Mouse (Mus musculus) ES-Bruce4 (cell line): ENCODE measurements around the gene Ahcyl1. TPM values are rescaled to one million over a fixed set of nuclear protein-coding genes. Genes with fewer than 3 reads are reported as not detected.

Experiments
- H3K27ac ChIP-seq: 2 replicates; pipeline ENCODE4 v1.5.1; 2012; ENCODE audit warnings: low read length, inconsistent platforms; ENCODE audit not compliant: insufficient read depth
- H3K27me3 ChIP-seq: 2 replicates; pipeline ENCODE4 v1.6.1; 2012; ENCODE audit warnings: mild to moderate bottlenecking, low read length, inconsistent platforms; ENCODE audit not compliant: control insufficient read depth, poor library complexity, insufficient read depth, severe bottlenecking
- H3K36me3 ChIP-seq: 2 replicates; pipeline ENCODE4 v1.6.1; 2012; ENCODE audit warnings: inconsistent platforms, mild to moderate bottlenecking, low read length, moderate library complexity; ENCODE audit not compliant: control insufficient read depth, poor library complexity, insufficient read depth, severe bottlenecking
- H3K4me1 ChIP-seq: one replicate; pipeline ENCODE4 v1.8.1; 2011; ENCODE audit warnings: low read length; ENCODE audit not compliant: control insufficient read depth, insufficient read depth
- H3K4me3 ChIP-seq: 2 replicates; pipeline ENCODE4 v1.5.1; 2011; ENCODE audit warnings: low read depth, mild to moderate bottlenecking, low read length
- H3K9ac ChIP-seq: 2 replicates; pipeline ENCODE4 v1.6.1; 2012; ENCODE audit warnings: low read depth, mild to moderate bottlenecking, inconsistent platforms; ENCODE audit not compliant: poor library complexity, severe bottlenecking
- H3K9me3 ChIP-seq: replicated peaks from 2 replicates; pipeline ENCODE4 v1.6.1; 2012; ENCODE audit warnings: mild to moderate bottlenecking, low read length, inconsistent platforms; ENCODE audit not compliant: control insufficient read depth, poor library complexity, insufficient read depth, severe bottlenecking
- CTCF ChIP-seq: IDR thresholded peaks from one replicate; pipeline ENCODE4 v1.8.1; 2011; ENCODE audit warnings: low read depth, low read length
- EP300 ChIP-seq: IDR thresholded peaks from 2 replicates; pipeline ENCODE4 v1.6.1; 2011; ENCODE audit warnings: low read depth, low read length; ENCODE audit not compliant: insufficient read depth
- POLR2A ChIP-seq: IDR thresholded peaks from one replicate; pipeline ENCODE4 v1.8.1; 2011; ENCODE audit warnings: low read length; ENCODE audit not compliant: insufficient read depth
- polyA plus RNA-seq: library from polyadenylated mRNA; stranded (reverse); fragments of >200 nt; gene quantifications from 2 replicates; pipeline ENCODE4 v1.2.4, GENCODE M21; 2011; ENCODE audit warnings: low read depth; ENCODE audit not compliant: missing spikeins, insufficient read depth, insufficient read length

Gene Ahcyl1
- polyA plus RNA-seq: 176 and 179 TPM in 2 replicates

DNA sequence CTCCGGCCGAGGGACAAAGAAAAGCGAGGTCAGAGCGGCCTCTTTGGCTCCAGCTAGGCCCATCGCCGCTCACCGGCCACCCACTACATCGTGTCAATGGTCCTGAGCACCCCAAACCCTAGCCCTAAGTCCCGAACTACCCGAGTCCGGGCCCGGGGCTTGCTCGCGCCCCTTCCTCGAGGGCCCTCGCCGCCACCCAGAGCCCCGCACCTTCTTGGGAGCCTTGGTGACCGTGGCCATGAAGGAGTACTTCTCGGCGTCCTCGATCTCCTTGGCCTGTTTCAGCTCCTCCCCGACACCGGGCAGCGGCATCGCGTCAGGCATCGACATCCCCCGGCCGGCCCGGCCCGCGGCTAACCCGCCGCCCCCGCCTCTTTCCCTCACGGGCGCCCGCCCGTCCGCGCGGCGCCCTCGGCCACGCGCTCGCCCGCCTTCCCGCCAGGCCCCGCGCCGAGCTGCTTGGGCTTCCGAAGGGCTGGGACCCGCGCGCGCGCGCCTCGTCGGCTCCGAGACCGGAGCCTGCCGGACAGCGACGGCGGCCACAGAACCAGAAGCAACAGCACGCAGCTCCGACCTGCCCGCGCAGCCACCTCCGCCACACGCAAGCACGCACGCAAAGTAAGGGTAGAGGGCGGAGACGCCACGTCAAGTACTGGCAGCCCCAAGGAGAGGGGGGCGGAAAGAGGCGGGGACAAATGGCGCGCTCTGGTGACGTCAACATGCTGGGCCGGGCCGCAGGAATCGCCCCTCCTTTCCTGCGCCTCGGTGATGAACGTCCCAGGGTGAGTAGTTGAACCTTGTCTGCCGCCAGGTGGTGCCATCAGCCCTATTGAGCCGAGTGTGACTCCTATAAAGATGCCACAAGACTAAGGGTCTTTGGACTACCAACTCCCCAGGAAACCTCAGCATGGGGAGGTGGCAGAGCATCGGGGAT is at the start of gene Ahcyl1:
Gene Ahcyl1 (minus strand): TSS at position 613 of the 934 bp plus-strand sequence.
- Histone ChIP-seq H3K27ac (no peak within 1 kb of the TSS), H3K9me3 (no peaks in the 10 kb centered on the region), H3K27me3 (no peaks in the 10 kb centered on the region), H3K4me1 (no peaks in the 10 kb centered on the region), H3K36me3 (no peaks in the 10 kb centered on the region), H3K9ac (peak within 1 kb of the TSS; percentile 77), H3K4me3 (peak within 1 kb of the TSS; percentile 85)
- TF ChIP-seq EP300: peak; percentile 54; the same call in 1 of the 2 replicates
- peak; percentile 74 for TF ChIP-seq POLR2A
- peak; percentile 93 for TF ChIP-seq CTCF

DNA sequence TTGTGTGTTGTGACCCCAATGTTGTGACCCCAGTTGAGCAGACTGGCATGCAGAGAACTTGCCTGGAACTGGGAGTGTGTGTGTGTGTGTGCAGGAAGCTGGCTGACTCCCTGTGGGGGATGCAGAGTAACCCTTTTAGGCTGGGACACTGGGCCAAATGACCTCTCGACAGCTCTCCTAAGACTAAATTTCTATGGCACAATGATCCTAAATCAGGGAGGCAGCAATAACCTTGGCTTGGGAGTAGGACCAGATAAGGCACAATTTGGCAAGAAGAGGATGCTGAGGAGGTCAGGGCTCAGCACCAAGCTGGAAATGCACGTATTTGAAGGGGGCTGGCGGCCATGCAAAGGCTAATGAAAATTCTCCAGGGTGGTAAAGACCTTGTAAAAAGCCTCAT is 49.7 kb upstream of the Ahcyl1 start:
- Histone ChIP-seq H3K4me1 (no peaks in the 10 kb centered on the region), H3K9me3 (no peaks in the 10 kb centered on the region), H3K27me3 (no peaks in the 10 kb centered on the region), H3K36me3 (no peaks in the 10 kb centered on the region), H3K9ac (no peak overlapping the region), H3K4me3 (no peak overlapping the region), H3K27ac (no peak overlapping the region)
- TF ChIP-seq CTCF: no peak
- no peak for TF ChIP-seq POLR2A
- TF ChIP-seq EP300: no peak

DNA sequence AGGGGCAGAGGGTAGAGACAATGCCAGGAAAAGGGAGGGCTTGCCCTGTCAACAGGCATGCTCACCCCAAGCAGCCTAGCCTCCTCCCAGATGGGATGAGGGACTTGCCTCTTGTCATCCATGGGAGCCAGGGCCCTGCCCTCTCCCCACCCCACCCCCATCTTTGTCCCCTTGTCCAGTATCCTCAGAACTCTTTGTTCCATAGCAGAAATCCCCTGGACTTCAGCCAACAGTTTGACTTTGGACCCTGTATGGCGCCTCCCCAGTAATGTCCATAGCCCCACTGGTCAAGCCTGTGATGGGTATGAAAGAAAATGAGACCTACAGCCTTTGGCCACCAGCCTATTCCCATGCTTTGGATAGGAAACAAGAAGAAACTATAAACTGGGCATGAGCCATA is 47.3 kb upstream of the Ahcyl1 start:
- Histone ChIP-seq H3K9me3 (no peaks in the 10 kb centered on the region), H3K4me1 (no peaks in the 10 kb centered on the region), H3K27me3 (no peaks in the 10 kb centered on the region), H3K27ac (no peak overlapping the region), H3K9ac (no peak overlapping the region), H3K36me3 (no peaks in the 10 kb centered on the region), H3K4me3 (no peak overlapping the region)
- TF ChIP-seq EP300: no peak
- TF ChIP-seq CTCF: no peak
- no peak for TF ChIP-seq POLR2A

- Histone ChIP-seq H3K9ac (no peak overlapping the region), H3K36me3 (no peaks in the 10 kb centered on the region), H3K9me3 (no peaks in the 10 kb centered on the region), H3K27ac (no peak overlapping the region), H3K27me3 (no peaks in the 10 kb centered on the region), H3K4me3 (no peak overlapping the region), H3K4me1 (no peaks in the 10 kb centered on the region)
- TF ChIP-seq EP300 (no peak), CTCF (no peak), POLR2A (no peak)
Measured at GRCm38 (mm10) chr3:107743107-107743506, 46.7 kb upstream of the Ahcyl1 start.

GRCm38 (mm10) chr3:107742071-107742710 is 45.8 kb upstream of the Ahcyl1 start:
- H3K9me3 ChIP-seq: no peaks in the 10 kb centered on the region
- no peaks in the 10 kb centered on the region for H3K36me3 ChIP-seq
- no peak overlapping the region for H3K4me3 ChIP-seq
- no peak overlapping the region for H3K9ac ChIP-seq
- no peaks in the 10 kb centered on the region for H3K27me3 ChIP-seq
- H3K4me1 ChIP-seq: no peaks in the 10 kb centered on the region
- TF ChIP-seq EP300 (no peak), CTCF (no peak), POLR2A (no peak)
- no peak overlapping the region for H3K27ac ChIP-seq
